Mouse (Mus musculus) testis, adult 2 months (tissue): ENCODE results near the gene Rap2a.

Experiments used
- CTCF ChIP-seq: fragments of 200-500 bp; IDR thresholded peaks from 2 replicates; pipeline ENCODE4 v1.5.1; 2012; ENCODE audit warnings: low read depth, mild to moderate bottlenecking, inconsistent platforms, low read length, moderate library complexity; ENCODE audit not compliant: control insufficient read depth, insufficient read depth, insufficient replicate concordance
- POLR2A ChIP-seq: fragments of 200-500 bp; IDR thresholded peaks from 2 replicates; pipeline ENCODE4 v1.6.1; 2012; ENCODE audit warnings: low read depth, mild to moderate bottlenecking, inconsistent platforms, low read length, moderate library complexity; ENCODE audit not compliant: control insufficient read depth

DNA sequence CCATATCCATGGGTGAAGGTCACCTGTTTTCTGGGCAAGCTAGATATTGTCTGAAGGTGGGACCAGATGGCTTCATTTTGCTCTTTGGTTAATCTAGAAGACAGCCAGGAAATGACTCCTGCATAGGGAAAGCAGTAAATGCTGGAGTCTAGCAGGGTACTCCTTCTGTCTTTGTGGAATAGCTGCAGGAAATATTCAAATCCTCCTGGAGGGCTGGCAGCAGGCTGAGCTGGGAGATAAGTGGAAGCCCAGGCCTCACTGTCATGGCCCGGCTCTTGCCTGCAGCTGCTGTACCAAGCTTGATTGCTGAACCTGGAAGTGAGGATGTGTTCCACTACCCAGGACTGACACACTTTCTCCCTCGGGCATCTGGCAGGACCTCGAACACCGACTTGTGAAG lies 11.4 kb upstream of the Rap2a start:
- TF ChIP-seq CTCF (no peak), POLR2A (no peak)
